Mouse (Mus musculus): ENCODE measurements at regions not wholly inside any gene's neighbourhood (a gene's known extent, or its start where the extent isn't known, plus 50 kb on each side); places are given as distances from the start of the nearest gene placed in this dataset.

- Histone ChIP-seq H3K9me3 (replicated peaks; ENCODE audit: control insufficient read depth, insufficient read depth, low read length, poor library complexity, severe bottlenecking) (no peaks in the 10 kb centered on the region), H3K4me1 (ENCODE audit: control insufficient read depth, insufficient read depth, low read length) (no peaks in the 10 kb centered on the region), H3K9ac (ENCODE audit: low read depth, poor library complexity, severe bottlenecking) (no peak overlapping the region), H3K27ac (ENCODE audit: insufficient read depth, low read length) (no peak overlapping the region), H3K36me3 (ENCODE audit: control insufficient read depth, insufficient read depth, low read length, poor library complexity, severe bottlenecking) (no peaks in the 10 kb centered on the region), H3K27me3 (ENCODE audit: control insufficient read depth, insufficient read depth, low read length, poor library complexity, severe bottlenecking) (no peaks in the 10 kb centered on the region), H3K4me3 (ENCODE audit: low read depth, low read length) (no peak overlapping the region)
- TF ChIP-seq CTCF (IDR thresholded peaks at IDR 0.05; ENCODE audit: low read depth, low read length) (no peak), EP300 (IDR thresholded peaks at IDR 0.05; ENCODE audit: insufficient read depth, low read depth, low read length) (no peak), POLR2A (IDR thresholded peaks at IDR 0.05; ENCODE audit: insufficient read depth, low read length) (no peak)
Measured at GRCm38 (mm10) chr7:71873817-71874216, 432.6 kb downstream of the Mctp2 start.

GRCm38 (mm10) chr7:71872912-71873311, 433.5 kb downstream of the Mctp2 start:
- H3K4me3 ChIP-seq (ENCODE audit: low read depth, low read length): no peak overlapping the region
- H3K36me3 ChIP-seq (ENCODE audit: control insufficient read depth, insufficient read depth, low read length, poor library complexity, severe bottlenecking): no peaks in the 10 kb centered on the region
- H3K9me3 ChIP-seq (replicated peaks; ENCODE audit: control insufficient read depth, insufficient read depth, low read length, poor library complexity, severe bottlenecking): no peaks in the 10 kb centered on the region
- no peaks in the 10 kb centered on the region for H3K4me1 ChIP-seq (ENCODE audit: control insufficient read depth, insufficient read depth, low read length)
- H3K27ac ChIP-seq (ENCODE audit: insufficient read depth, low read length): no peak overlapping the region
- H3K9ac ChIP-seq (ENCODE audit: low read depth, poor library complexity, severe bottlenecking): no peak overlapping the region
- TF ChIP-seq EP300 (IDR thresholded peaks at IDR 0.05; ENCODE audit: insufficient read depth, low read depth, low read length): no peak
- TF ChIP-seq POLR2A (IDR thresholded peaks at IDR 0.05; ENCODE audit: insufficient read depth, low read length): no peak
- TF ChIP-seq CTCF (IDR thresholded peaks at IDR 0.05; ENCODE audit: low read depth, low read length): no peak
- H3K27me3 ChIP-seq (ENCODE audit: control insufficient read depth, insufficient read depth, low read length, poor library complexity, severe bottlenecking): no peaks in the 10 kb centered on the region

GRCm38 (mm10) chr7:71867090-71867489, 439.3 kb downstream of the Mctp2 start:
- no peak overlapping the region for H3K27ac ChIP-seq (ENCODE audit: insufficient read depth, low read length)
- no peaks in the 10 kb centered on the region for H3K27me3 ChIP-seq (ENCODE audit: control insufficient read depth, insufficient read depth, low read length, poor library complexity, severe bottlenecking)
- no peak overlapping the region for H3K4me3 ChIP-seq (ENCODE audit: low read depth, low read length)
- no peaks in the 10 kb centered on the region for H3K4me1 ChIP-seq (ENCODE audit: control insufficient read depth, insufficient read depth, low read length)
- H3K9ac ChIP-seq (ENCODE audit: low read depth, poor library complexity, severe bottlenecking): no peak overlapping the region
- no peaks in the 10 kb centered on the region for H3K36me3 ChIP-seq (ENCODE audit: control insufficient read depth, insufficient read depth, low read length, poor library complexity, severe bottlenecking)
- TF ChIP-seq EP300 (IDR thresholded peaks at IDR 0.05; ENCODE audit: insufficient read depth, low read depth, low read length) (no peak), POLR2A (IDR thresholded peaks at IDR 0.05; ENCODE audit: insufficient read depth, low read length) (no peak), CTCF (IDR thresholded peaks at IDR 0.05; ENCODE audit: low read depth, low read length) (peak; percentile 49)
- H3K9me3 ChIP-seq (replicated peaks; ENCODE audit: control insufficient read depth, insufficient read depth, low read length, poor library complexity, severe bottlenecking): no peaks in the 10 kb centered on the region

- Histone ChIP-seq H3K9ac (ENCODE audit: low read depth, poor library complexity, severe bottlenecking) (no peak overlapping the region), H3K4me1 (ENCODE audit: control insufficient read depth, insufficient read depth, low read length) (no peaks in the 10 kb centered on the region), H3K27ac (ENCODE audit: insufficient read depth, low read length) (no peak overlapping the region), H3K9me3 (replicated peaks; ENCODE audit: control insufficient read depth, insufficient read depth, low read length, poor library complexity, severe bottlenecking) (no peaks in the 10 kb centered on the region), H3K36me3 (ENCODE audit: control insufficient read depth, insufficient read depth, low read length, poor library complexity, severe bottlenecking) (no peaks in the 10 kb centered on the region), H3K27me3 (ENCODE audit: control insufficient read depth, insufficient read depth, low read length, poor library complexity, severe bottlenecking) (no peaks in the 10 kb centered on the region), H3K4me3 (ENCODE audit: low read depth, low read length) (no peak overlapping the region)
- TF ChIP-seq POLR2A (IDR thresholded peaks at IDR 0.05; ENCODE audit: insufficient read depth, low read length) (no peak), CTCF (IDR thresholded peaks at IDR 0.05; ENCODE audit: low read depth, low read length) (no peak), EP300 (IDR thresholded peaks at IDR 0.05; ENCODE audit: insufficient read depth, low read depth, low read length) (no peak)
Measured at GRCm38 (mm10) chr7:71865371-71866166, 440.8 kb downstream of the Mctp2 start.

GRCm38 (mm10) chr7:71852864-71853263, 453.5 kb downstream of the Mctp2 start:
- TF ChIP-seq CTCF (IDR thresholded peaks at IDR 0.05; ENCODE audit: low read depth, low read length) (no peak), EP300 (IDR thresholded peaks at IDR 0.05; ENCODE audit: insufficient read depth, low read depth, low read length) (no peak)
- H3K36me3 ChIP-seq (ENCODE audit: control insufficient read depth, insufficient read depth, low read length, poor library complexity, severe bottlenecking): no peaks in the 10 kb centered on the region
- no peak overlapping the region for H3K27ac ChIP-seq (ENCODE audit: insufficient read depth, low read length)
- H3K4me1 ChIP-seq (ENCODE audit: control insufficient read depth, insufficient read depth, low read length): no peaks in the 10 kb centered on the region
- H3K4me3 ChIP-seq (ENCODE audit: low read depth, low read length): no peak overlapping the region
- no peaks in the 10 kb centered on the region for H3K27me3 ChIP-seq (ENCODE audit: control insufficient read depth, insufficient read depth, low read length, poor library complexity, severe bottlenecking)
- H3K9ac ChIP-seq (ENCODE audit: low read depth, poor library complexity, severe bottlenecking): no peak overlapping the region
- H3K9me3 ChIP-seq (replicated peaks; ENCODE audit: control insufficient read depth, insufficient read depth, low read length, poor library complexity, severe bottlenecking): no peaks in the 10 kb centered on the region

- Histone ChIP-seq H3K36me3 (ENCODE audit: control insufficient read depth, insufficient read depth, low read length, poor library complexity, severe bottlenecking) (no peaks in the 10 kb centered on the region), H3K4me1 (ENCODE audit: control insufficient read depth, insufficient read depth, low read length) (no peaks in the 10 kb centered on the region), H3K9ac (ENCODE audit: low read depth, poor library complexity, severe bottlenecking) (no peak overlapping the region), H3K4me3 (ENCODE audit: low read depth, low read length) (no peak overlapping the region), H3K27ac (ENCODE audit: insufficient read depth, low read length) (no peak overlapping the region), H3K9me3 (replicated peaks; ENCODE audit: control insufficient read depth, insufficient read depth, low read length, poor library complexity, severe bottlenecking) (0 out of 2 replicates have a peak, but pooled peaks cover 2% of the 10 kb centered on the region), H3K27me3 (ENCODE audit: control insufficient read depth, insufficient read depth, low read length, poor library complexity, severe bottlenecking) (no peaks in the 10 kb centered on the region)
- no peak for TF ChIP-seq CTCF (IDR thresholded peaks at IDR 0.05; ENCODE audit: low read depth, low read length)
- TF ChIP-seq EP300 (IDR thresholded peaks at IDR 0.05; ENCODE audit: insufficient read depth, low read depth, low read length): no peak
- no peak for TF ChIP-seq POLR2A (IDR thresholded peaks at IDR 0.05; ENCODE audit: insufficient read depth, low read length)
Measured at GRCm38 (mm10) chr7:71849174-71849573, 457.2 kb downstream of the Mctp2 start.
